Mouse (Mus musculus) stomach, postnatal 0 days (tissue): ENCODE data around the gene Psd.

Experiments
- CTCF ChIP-seq: IDR thresholded peaks from 2 replicates; pipeline ENCODE4 v1.5.1; 2016; ENCODE audit warnings: antibody characterized with exemption, low read depth, mild to moderate bottlenecking, moderate library complexity
- EP300 ChIP-seq: optimal IDR thresholded peaks from 2 replicates; pipeline ENCODE3; 2016; ENCODE audit warnings: antibody characterized with exemption

DNA sequence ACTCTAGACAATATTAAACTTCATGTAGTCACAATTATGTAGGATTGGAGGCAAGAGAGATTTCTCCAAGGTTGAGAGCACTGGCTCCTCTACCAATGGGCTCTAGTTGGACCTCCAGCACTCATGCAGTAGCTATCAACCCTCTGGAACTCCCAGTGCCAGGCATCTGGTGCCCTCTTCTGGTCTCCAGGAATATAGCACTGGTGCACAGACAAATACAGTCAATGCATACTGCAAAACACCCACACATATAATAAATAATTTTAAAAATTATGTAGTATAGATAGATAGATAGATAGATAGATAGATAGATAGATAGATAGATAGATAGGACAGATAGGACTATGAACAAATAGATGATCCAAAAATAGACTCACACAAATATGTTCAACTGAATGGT, 51.6 kb downstream of the Psd start:
- TF ChIP-seq CTCF = peak; percentile 67
- no peak for TF ChIP-seq EP300
